Mouse (Mus musculus): ENCODE measurements around the gene Cyp4x1.

DNA sequence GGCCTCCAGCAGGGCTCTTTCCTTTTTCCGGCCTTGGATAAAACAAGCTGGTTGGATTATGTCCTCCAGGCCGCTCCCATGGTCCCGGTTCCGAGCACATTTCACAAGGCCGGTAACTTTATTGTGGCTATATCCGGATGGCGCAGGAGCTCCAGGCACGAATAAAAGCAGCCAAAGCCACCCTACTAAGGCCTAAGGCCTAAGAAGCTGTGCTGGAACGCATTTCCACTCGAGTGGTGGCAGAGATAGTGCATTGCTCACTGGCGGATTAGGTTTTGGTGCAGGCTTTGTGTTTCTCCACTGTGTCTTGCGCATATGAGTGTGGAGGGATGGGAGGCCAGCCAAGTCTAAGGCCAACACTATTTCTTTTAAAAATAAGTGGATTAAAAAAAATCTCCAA is 74.2 kb downstream of the Cyp4x1 start:
- TF ChIP-seq EP300 (IDR thresholded peaks at IDR 0.05; ENCODE audit: low read depth) (no peak), CTCF (IDR thresholded peaks at IDR 0.05; ENCODE audit: low read depth) (no peak)

Measured in heart, postnatal 0 days (tissue).